Mouse (Mus musculus) C2C12 (cell line): ENCODE measurements at regions not wholly inside any gene's neighbourhood (a gene's known extent, or its start where the extent isn't known, plus 50 kb on each side); places are given as distances from the start of the nearest gene placed in this dataset.

Source experiments
- H3K27me3 ChIP-seq: one replicate; pipeline ENCODE4 v1.6.1; 2011; ENCODE audit not compliant: control insufficient read depth, insufficient read depth, insufficient read length
- H3K36me3 ChIP-seq: one replicate; pipeline ENCODE4 v1.6.1; 2011; ENCODE audit not compliant: control insufficient read depth, insufficient read depth
- H3K4me3 ChIP-seq: one replicate; pipeline ENCODE4 v1.5.1; 2011; ENCODE audit warnings: mild to moderate bottlenecking, control low read depth; ENCODE audit not compliant: poor library complexity, insufficient read depth, severe bottlenecking
- H3K79me2 ChIP-seq: one replicate; pipeline ENCODE4 v1.6.1; 2011; ENCODE audit not compliant: control insufficient read depth, insufficient read depth
- H3K79me3 ChIP-seq: one replicate; pipeline ENCODE4 v1.6.1; 2011; ENCODE audit warnings: low read depth, control low read depth
- H3ac ChIP-seq: one replicate; pipeline ENCODE3; 2011; ENCODE audit warnings: low read depth; ENCODE audit not compliant: control insufficient read depth, insufficient read length
- CEBPB ChIP-seq: IDR thresholded peaks from one replicate; pipeline ENCODE4 v1.6.1; 2011; ENCODE audit warnings: low read depth, mild to moderate bottlenecking, control low read depth, moderate library complexity
- CTCF ChIP-seq: IDR thresholded peaks from one replicate; pipeline ENCODE4 v1.5.1; 2011; ENCODE audit not compliant: control insufficient read depth, insufficient read depth, insufficient read length
- FOSL1 ChIP-seq: IDR thresholded peaks from one replicate; pipeline ENCODE4 v1.8.0; 2011; ENCODE audit warnings: mild to moderate bottlenecking, low read length; ENCODE audit not compliant: poor library complexity, insufficient read depth, severe bottlenecking
- MAX ChIP-seq: IDR thresholded peaks from one replicate; pipeline ENCODE4 v1.6.1; 2011; ENCODE audit warnings: mild to moderate bottlenecking, control low read depth
- MYOD1 ChIP-seq: IDR thresholded peaks from one replicate; pipeline ENCODE4 v1.6.1; 2011; ENCODE audit warnings: low read depth; ENCODE audit not compliant: control insufficient read depth, insufficient read length
- MYOG ChIP-seq: IDR thresholded peaks from one replicate; pipeline ENCODE4 v1.6.1; 2011; ENCODE audit not compliant: control insufficient read depth, insufficient read length; ENCODE audit errors: extremely low read depth
- USF1 ChIP-seq: IDR thresholded peaks from one replicate; pipeline ENCODE4 v1.6.1; 2011; ENCODE audit warnings: low read depth, mild to moderate bottlenecking, control low read depth, moderate library complexity

DNA sequence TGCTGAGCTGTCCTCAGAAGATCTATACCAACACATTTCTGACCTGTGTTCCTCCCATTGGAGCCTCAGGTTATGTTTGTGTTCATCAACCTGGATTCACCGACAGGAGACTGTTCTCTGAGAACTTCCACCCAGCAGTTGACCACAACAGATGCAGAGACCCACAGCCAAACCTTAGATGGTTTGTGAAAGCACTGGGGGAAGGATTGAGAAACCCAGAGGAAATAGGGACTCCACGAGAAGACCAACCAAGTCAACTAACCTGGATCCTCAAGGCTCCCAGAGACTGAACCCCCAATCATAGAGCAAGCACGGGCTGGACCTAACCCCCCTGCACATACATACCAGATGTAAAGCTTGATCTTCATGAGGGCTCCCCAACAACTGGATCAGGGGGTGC is 331.1 kb downstream of the Lmo4 start:
- H3K36me3 ChIP-seq = no peaks in the 10 kb centered on the region

DNA sequence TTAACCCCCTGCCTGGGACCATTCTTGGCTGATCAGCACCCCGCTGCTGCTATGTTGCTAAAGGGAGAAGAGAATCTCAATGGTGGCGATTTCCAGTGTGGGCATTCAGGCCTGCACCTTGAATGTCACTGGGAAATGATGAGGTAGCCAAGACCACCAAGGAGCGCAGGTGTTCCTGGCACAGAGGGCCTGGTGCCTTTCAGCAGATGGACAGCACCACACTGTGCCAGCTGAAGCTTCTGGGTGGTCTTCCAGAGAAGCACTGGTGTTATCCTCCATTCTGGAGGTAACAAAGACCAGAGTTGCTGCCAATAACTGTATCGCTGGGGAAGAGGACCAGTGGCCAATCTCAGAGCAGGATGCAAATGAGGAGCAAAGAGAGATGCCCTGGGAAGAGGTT is 338.5 kb downstream of the Lmo4 start:
- Histone ChIP-seq H3ac (no peak overlapping the region), H3K27me3 (no peaks in the 10 kb centered on the region), H3K36me3 (no peaks in the 10 kb centered on the region), H3K79me3 (no peaks in the 10 kb centered on the region), H3K79me2 (no peaks in the 10 kb centered on the region), H3K4me3 (no peak overlapping the region)
- TF ChIP-seq USF1 (no peak), MAX (no peak), MYOD1 (no peak), CTCF (no peak), FOSL1 (no peak), CEBPB (no peak), MYOG (no peak)

More for the DNA sequence above, 331.1 kb downstream of the Lmo4 start:
- H3ac ChIP-seq = no peak overlapping the region
- TF ChIP-seq MYOG (no peak), CEBPB (no peak), USF1 (no peak), CTCF (no peak), MAX (no peak), FOSL1 (no peak), MYOD1 (no peak)
- H3K79me3 ChIP-seq = no peaks in the 10 kb centered on the region
- H3K27me3 ChIP-seq = no peaks in the 10 kb centered on the region
- no peaks in the 10 kb centered on the region for H3K79me2 ChIP-seq
- H3K4me3 ChIP-seq = no peak overlapping the region

GRCm38 (mm10) chr3:143865626-143866025 is 339.4 kb downstream of the Lmo4 start:
- TF ChIP-seq CEBPB = no peak
- no peak for TF ChIP-seq CTCF
- no peak for TF ChIP-seq MAX
- TF ChIP-seq MYOD1 = no peak
- TF ChIP-seq MYOG = no peak
- no peak for TF ChIP-seq USF1
- TF ChIP-seq FOSL1 = no peak
- H3K79me2 ChIP-seq = no peaks in the 10 kb centered on the region

GRCm38 (mm10) chr3:143864490-143864889 is 340.5 kb downstream of the Lmo4 start:
- Histone ChIP-seq H3K4me3 (no peak overlapping the region), H3K27me3 (no peaks in the 10 kb centered on the region), H3K79me2 (no peaks in the 10 kb centered on the region), H3K79me3 (no peaks in the 10 kb centered on the region), H3ac (no peak overlapping the region), H3K36me3 (no peaks in the 10 kb centered on the region)
- TF ChIP-seq MAX = no peak
- TF ChIP-seq MYOG = no peak
- TF ChIP-seq USF1 = no peak
- TF ChIP-seq CEBPB = no peak
- TF ChIP-seq FOSL1 = no peak
- no peak for TF ChIP-seq CTCF
- TF ChIP-seq MYOD1 = no peak

More at GRCm38 (mm10) chr3:143865626-143866025, 339.4 kb downstream of the Lmo4 start:
- Histone ChIP-seq H3ac (no peak overlapping the region), H3K4me3 (no peak overlapping the region), H3K79me3 (no peaks in the 10 kb centered on the region), H3K27me3 (no peaks in the 10 kb centered on the region), H3K36me3 (no peaks in the 10 kb centered on the region)

DNA sequence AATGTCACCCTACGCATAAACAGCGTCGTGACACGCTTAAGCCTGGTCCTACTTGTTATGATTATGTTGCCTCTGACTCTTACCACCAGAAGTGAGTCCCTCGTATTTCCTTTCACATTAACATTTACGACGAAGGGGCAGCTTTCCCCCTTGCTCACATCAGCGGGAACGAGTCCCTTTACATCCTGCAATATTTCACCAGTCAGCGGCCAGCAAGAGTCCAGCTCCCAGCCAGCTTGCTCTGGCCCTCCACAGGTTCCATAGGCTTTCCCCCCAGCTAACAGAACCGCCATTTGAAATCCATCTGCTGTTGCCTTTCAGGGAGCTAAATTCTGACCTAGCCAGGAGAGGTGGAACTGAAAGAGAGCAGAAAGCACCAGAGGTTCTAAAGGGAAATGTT is 342.5 kb downstream of the Lmo4 start:
- no peak for TF ChIP-seq MYOG
- TF ChIP-seq USF1 = no peak
- TF ChIP-seq MAX = no peak
- TF ChIP-seq CEBPB = no peak
- no peak overlapping the region for H3K4me3 ChIP-seq

DNA sequence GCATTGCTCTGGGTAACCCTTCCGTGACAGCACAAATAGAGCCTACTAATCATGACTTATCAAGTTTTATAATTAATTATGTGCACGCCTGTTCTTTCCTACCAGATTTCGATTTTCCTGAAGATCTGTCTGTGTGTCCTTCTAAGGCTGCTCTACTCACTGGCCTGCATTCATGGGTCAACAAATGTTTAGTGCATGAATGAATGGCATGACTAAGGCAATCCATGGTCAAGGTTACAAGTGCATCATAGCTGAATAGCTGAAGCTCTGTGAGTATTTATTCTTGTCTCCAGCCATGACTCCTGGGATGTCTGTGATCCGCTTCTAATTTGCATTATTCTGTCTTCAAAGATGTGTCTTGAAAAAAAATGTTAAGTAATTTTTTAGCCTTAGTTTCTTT is 343.2 kb downstream of the Lmo4 start:
- no peak for TF ChIP-seq MAX
- no peak for TF ChIP-seq MYOG
- TF ChIP-seq CEBPB = no peak

More for the DNA sequence above, 342.5 kb downstream of the Lmo4 start:
- Histone ChIP-seq H3ac (no peak overlapping the region), H3K79me3 (no peaks in the 10 kb centered on the region), H3K36me3 (no peaks in the 10 kb centered on the region), H3K27me3 (no peaks in the 10 kb centered on the region), H3K79me2 (no peaks in the 10 kb centered on the region)

More for the DNA sequence above, 343.2 kb downstream of the Lmo4 start:
- no peaks in the 10 kb centered on the region for H3K36me3 ChIP-seq
- H3K79me2 ChIP-seq = no peaks in the 10 kb centered on the region
- no peak overlapping the region for H3ac ChIP-seq
- no peak overlapping the region for H3K4me3 ChIP-seq
- no peaks in the 10 kb centered on the region for H3K79me3 ChIP-seq
- no peaks in the 10 kb centered on the region for H3K27me3 ChIP-seq
